8 mouse cellular contexts compared by ENCODE assay signal in genomic region chrX:101527356-101527755, GRCm38 (mm10). TPM values are rescaled to one million over a fixed set of nuclear protein-coding genes. Genes with fewer than 3 reads are reported as not detected.
DNase-seq lines count a peak whose midpoint lies in the region; ATAC-seq and TF ChIP-seq lines count a peak whose summit lies in the region.

No protein-coding gene starts in this region.

- H3K4me3 ChIP-seq in thymus, adult 2 months (ENCODE audit: control insufficient read depth, insufficient read depth, low read length), result peak overlapping the region; percentile 50; the same call in 1 of the 2 replicates
- 0 out of 2 replicates have a peak overlapping the region, but pooled peaks have one; percentile 13 for H3K4me3 ChIP-seq in limb, embryonic 10.5 days

- no peaks in the 10 kb centered on the region for H3K36me3 ChIP-seq in thymus, adult 2 months (ENCODE audit: control insufficient read depth, insufficient read depth, low read length)
- no peaks in the 10 kb centered on the region for H3K36me3 ChIP-seq in limb, embryonic 10.5 days
- no peaks in the 10 kb centered on the region for H3K36me3 ChIP-seq in splenic B cell, adult 2 months (ENCODE audit: control insufficient read depth, insufficient read depth, low read length, poor library complexity, severe bottlenecking)

- TF ChIP-seq CTCF in thymus, adult 2 months (IDR thresholded peaks at IDR 0.05; ENCODE audit: borderline replicate concordance, control insufficient read depth, extremely low read depth, insufficient read depth, low read length, poor library complexity), result no peak

- intact Hi-C loops in left cerebral cortex, postnatal 36 days (cut with DNase I), result no loop called here

- WGBS in thymus, adult 2 months, result 54% methylated on average over 9 of the region's 9 CpGs
- WGBS in limb, embryonic 10.5 days, result 53% methylated on average over 9 of the region's 9 CpGs

- peak; percentile 83 for ATAC-seq in granulocyte monocyte progenitor cell, adult 5-6 weeks (replicated peaks; ENCODE audit: poor library complexity, severe bottlenecking)

- TF ChIP-seq POLR2A in thymus, adult 2 months (IDR thresholded peaks at IDR 0.05; ENCODE audit: control insufficient read depth, extremely low read depth, insufficient read depth, low read length, poor library complexity), result no peak

- H3K27ac ChIP-seq in thymus, adult 2 months (ENCODE audit: control insufficient read depth, insufficient read depth, low read length), result no peak overlapping the region
- no peak overlapping the region for H3K27ac ChIP-seq in limb, embryonic 10.5 days

- H3K4me1 ChIP-seq in thymus, adult 2 months (replicated peaks; ENCODE audit: control insufficient read depth, insufficient read depth, low read length), result no peaks in the 10 kb centered on the region
- H3K4me1 ChIP-seq in limb, embryonic 10.5 days, result no peaks in the 10 kb centered on the region

- peak; percentile 3 for DNase-seq in thymus, adult 2 months
- DNase-seq in thymus, adult 18-20 months, result no peak
- DNase-seq in limb, embryonic 10.5 days (ENCODE audit: low spot score), result no peak
- peak; percentile 39 for DNase-seq in splenic B cell, adult 2 months (ENCODE audit: low read depth, low spot score)
- no peak for DNase-seq in right cerebral cortex, postnatal 4 days
- DNase-seq in ovary, postnatal 14 days (ENCODE audit: low spot score), result no peak
- DNase-seq in left cerebral cortex, postnatal 36 days (ENCODE audit: low spot score in 2 of 2), result no peak

- no peaks in the 10 kb centered on the region for H3K9me3 ChIP-seq in limb, embryonic 10.5 days (replicated peaks)

- no peaks in the 10 kb centered on the region for H3K27me3 ChIP-seq in thymus, adult 2 months (ENCODE audit: control insufficient read depth, insufficient read depth, low read length)
- H3K27me3 ChIP-seq in limb, embryonic 10.5 days (ENCODE audit: low read depth, poor library complexity, severe bottlenecking), result peaks cover 29% of the 10 kb centered on the region
- H3K27me3 ChIP-seq in splenic B cell, adult 2 months (ENCODE audit: control insufficient read depth, insufficient read depth, low read length, poor library complexity, severe bottlenecking), result no peaks in the 10 kb centered on the region

RNA-seq across cellular contexts. Expression of gene Taf1, which starts 5.2 kb away (rescaled TPM):
- 4.7 and 7.5 TPM in 2 replicates for polyA plus RNA-seq in thymus, adult 2 months (2012; rRNA removed)
- 38.6 and 43.4 TPM in 2 replicates for total RNA-seq in granulocyte monocyte progenitor cell, adult 5-6 weeks (2014; fragmentation: Nextera tagmentation)
- 51.1 and 62.5 TPM in 2 replicates for total RNA-seq in granulocyte monocyte progenitor cell, adult 5-6 weeks (2017)
- polyA plus RNA-seq in limb, embryonic 10.5 days (2016; fragmentation: Nextera tagmentation; extraction: Ambion mirVana), result 20.0 and 23.8 TPM in 2 replicates
- 10 to 100 TPM; 46.5 to 51.3 TPM for total RNA-seq in left cerebral cortex, postnatal 36 days (2021)

Comparison
In these comparisons a context has a peak if more than half of its experiments do, and no peak if none do; other contexts are left out.
1. DNase-seq: peak in thymus, adult 2 months (single experiment) and splenic B cell, adult 2 months (single experiment); none in thymus, adult 18-20 months (0 of 2), limb, embryonic 10.5 days (single experiment), right cerebral cortex, postnatal 4 days (single experiment), ovary, postnatal 14 days (single experiment) and left cerebral cortex, postnatal 36 days (0 of 2).